26 mouse cellular contexts compared by ENCODE assay signal in the genomic region with DNA sequence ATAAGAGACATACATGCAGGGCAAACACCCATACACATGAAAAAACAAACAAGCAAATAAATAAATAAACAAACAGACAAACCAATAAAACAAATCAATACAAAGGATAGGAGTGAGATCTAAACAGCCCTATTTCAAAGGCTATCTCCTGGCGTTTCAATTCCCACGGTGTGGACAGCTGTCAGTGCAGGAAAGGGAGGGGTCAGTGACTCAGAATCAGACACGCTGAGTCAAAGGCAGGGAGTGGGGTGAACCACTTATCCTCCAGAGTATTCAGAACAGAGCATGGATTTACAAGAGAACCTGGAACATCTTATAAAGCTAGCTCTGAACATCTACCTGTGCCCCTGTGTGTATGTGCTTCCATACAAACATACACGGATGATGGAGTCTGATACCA. TPM values are rescaled to one million over a fixed set of nuclear protein-coding genes. Genes with fewer than 3 reads are reported as not detected.
DNase-seq lines count a peak whose midpoint lies in the region; ATAC-seq and TF ChIP-seq lines count a peak whose summit lies in the region.
"Had no signal": no experiment of that assay in that cellular context is flagged by ENCODE, and none has a peak within 500 bp of the region (broad histone marks: within the 10 kb centered on the region; RNA-seq: fewer than 3 reads in every experiment).

No protein-coding gene starts in this region.

- in situ Hi-C loops in CH12.LX (cut with MboI; ENCODE audit: low pct_ligation_motif_present, low pct_unique_long_range_greater_than_20kb, low sequenced_read_pairs): no loop called here

- dilution Hi-C loops in CH12.LX (cut with MboI; ENCODE audit: extremely low pct_ligation_motif_present, extremely low pct_unique_long_range_greater_than_20kb, low sequenced_read_pairs): no loop called here

- no peaks in the 10 kb centered on the region for H3K9me3 ChIP-seq in lung, postnatal 0 days (ENCODE audit: low read length)
- H3K9me3 ChIP-seq in CH12.LX (replicated peaks; ENCODE audit: low read length): no peaks in the 10 kb centered on the region
- H3K9me3 ChIP-seq: embryonic facial prominence, embryonic 13.5 days; forebrain, embryonic 10.5 days; forebrain, embryonic 15.5 days; heart, embryonic 10.5 days; heart, embryonic 15.5 days; megakaryocyte, embryonic 14.5 days; midbrain, embryonic 12.5 days had no signal

- no peaks in the 10 kb centered on the region for H3K27me3 ChIP-seq in lung, postnatal 0 days (replicated peaks; ENCODE audit: insufficient read depth, low read length)
- H3K27me3 ChIP-seq in CH12.LX (replicated peaks): no peaks in the 10 kb centered on the region
- H3K27me3 ChIP-seq: embryonic facial prominence, embryonic 13.5 days; forebrain, embryonic 15.5 days; heart, embryonic 15.5 days; megakaryocyte, embryonic 14.5 days; midbrain, embryonic 12.5 days had no signal

- 46% methylated on average over 4 of the region's 4 CpGs for WGBS in lung, postnatal 0 days

- peaks cover 5% of the 10 kb centered on the region; the same call in 1 of the 2 replicates for H3K4me1 ChIP-seq in lung, postnatal 0 days (ENCODE audit: insufficient read depth, low read depth, low read length)
- peaks cover 8 to 25% of the 10 kb centered on the region in 2 experiments for H3K4me1 ChIP-seq in CH12.LX (ENCODE audit: control insufficient read depth in 1 of 2, insufficient read depth in 2 of 2)
- H3K4me1 ChIP-seq: embryonic facial prominence, embryonic 13.5 days; forebrain, embryonic 10.5 days; forebrain, embryonic 15.5 days; heart, embryonic 10.5 days; heart, embryonic 15.5 days; midbrain, embryonic 12.5 days had no signal

- no peak for TF ChIP-seq EP300 in lung, postnatal 0 days (IDR thresholded peaks at IDR 0.05)
- TF ChIP-seq EP300 in CH12.LX (IDR thresholded peaks at IDR 0.05; ENCODE audit: low read length): 0 out of 2 replicates have a peak, but pooled peaks have one; percentile 35

- TF ChIP-seq RAD21 in CH12.LX (IDR thresholded peaks at IDR 0.05; ENCODE audit: low read depth, low read length): no peak

- peaks cover 14% of the 10 kb centered on the region; the same call in 1 of the 2 replicates for H3K36me3 ChIP-seq in lung, postnatal 0 days (ENCODE audit: insufficient read depth, low read length)
- peaks cover 56 to 81% of the 10 kb centered on the region in 2 experiments for H3K36me3 ChIP-seq in CH12.LX (replicated peaks in 1 of 2; ENCODE audit: control insufficient read depth in 1 of 2, insufficient read depth in 1 of 2, low read length in 1 of 2)

- H3K9ac ChIP-seq in lung, postnatal 0 days (replicated peaks; ENCODE audit: low read depth): no peak overlapping the region
- no peak overlapping the region for H3K9ac ChIP-seq in CH12.LX (ENCODE audit: insufficient read depth, low read depth)
- H3K9ac ChIP-seq: embryonic facial prominence, embryonic 13.5 days; forebrain, embryonic 15.5 days; heart, embryonic 15.5 days; liver, embryonic 14.5 days; midbrain, embryonic 12.5 days had no signal

- no peak for TF ChIP-seq CTCF in lung, postnatal 0 days (IDR thresholded peaks at IDR 0.05)
- TF ChIP-seq CTCF in CH12.LX (conservative IDR thresholded peaks at IDR 0.05 in 1 of 2, IDR thresholded peaks at IDR 0.05 in 1 of 2; ENCODE audit: low read depth in 2 of 2, low read length in 2 of 2): no peak

- peak; percentile 25 for DNase-seq in adrenal gland, postnatal 25 days
- no peak for DNase-seq in adrenal gland, adult 8-10 months
- DNase-seq in lung, postnatal 0 days (ENCODE audit: low spot score): peak; percentile 45
- no peak for DNase-seq in lung, postnatal 25 days (ENCODE audit: low spot score)
- peak; percentile 10 for DNase-seq in CH12.LX (ENCODE audit: extremely low read depth)
- no peak for DNase-seq in left cerebral cortex, adult 8-10 months (ENCODE audit: low spot score in 2 of 2)
- DNase-seq: adrenal gland, postnatal 10 days; cerebellum, adult 11 months; cerebellum, adult 9-11 months; gastrocnemius, adult 2 months; gastrocnemius, postnatal 36 days; kidney, adult 9 months; kidney, postnatal 10 days; liver; lung, adult 2 months; lung, postnatal 4 days had no signal

- peak overlapping the region; percentile 69; the same call in 1 of the 2 replicates for H3K27ac ChIP-seq in lung, postnatal 0 days (ENCODE audit: low read length)
- H3K27ac ChIP-seq in CH12.LX (ENCODE audit: insufficient read depth, low read depth): no peak overlapping the region
- H3K27ac ChIP-seq: embryonic facial prominence, embryonic 13.5 days; forebrain, embryonic 10.5 days; forebrain, embryonic 15.5 days; gastrocnemius, adult 2 months; heart, embryonic 10.5 days; heart, embryonic 15.5 days; liver, embryonic 14.5 days; midbrain, embryonic 12.5 days had no signal

- peaks cover 30% of the 10 kb centered on the region for H3K79me2 ChIP-seq in CH12.LX (replicated peaks; ENCODE audit: control insufficient read depth, extremely low read depth, insufficient read depth, poor library complexity, severe bottlenecking)

- H3K4me3 ChIP-seq in lung, postnatal 0 days (ENCODE audit: low read depth, low read length): no peak overlapping the region
- no peak overlapping the region for H3K4me3 ChIP-seq in CH12.LX (replicated peaks in 1 of 3; ENCODE audit: low read depth in 2 of 3, low read length in 2 of 3, poor library complexity in 1 of 3)
- H3K4me3 ChIP-seq: embryonic facial prominence, embryonic 13.5 days; forebrain, embryonic 10.5 days; forebrain, embryonic 15.5 days; gastrocnemius, adult 2 months; heart, embryonic 10.5 days; heart, embryonic 15.5 days; megakaryocyte, embryonic 14.5 days; midbrain, embryonic 12.5 days had no signal

- no peak for TF ChIP-seq POLR2A in CH12.LX (IDR thresholded peaks at IDR 0.05; ENCODE audit: low read depth, low read length)

- ATAC-seq in lung, postnatal 0 days: no peak
- ATAC-seq in granulocyte monocyte progenitor cell, adult 5-6 weeks (replicated peaks; ENCODE audit: poor library complexity, severe bottlenecking): no peak
- ATAC-seq: forebrain, embryonic 15.5 days; hindbrain, embryonic 16.5 days had no signal

- no peak overlapping the region for H3K4me2 ChIP-seq in lung, postnatal 0 days (replicated peaks; ENCODE audit: low read depth, low read length)
- H3K4me2 ChIP-seq in CH12.LX (ENCODE audit: insufficient read depth, low read depth, poor library complexity, severe bottlenecking): no peak overlapping the region
- H3K4me2 ChIP-seq: embryonic facial prominence, embryonic 13.5 days; forebrain, embryonic 15.5 days; heart, embryonic 15.5 days; midbrain, embryonic 12.5 days had no signal

TF ChIP-seq in CH12.LX, 34 proteins besides CTCF, POLR2A, EP300 and RAD21:
- no peak for TF ChIP-seq POLR2AphosphoS2 (IDR thresholded peaks at IDR 0.05; ENCODE audit: low read depth, low read length)
- 0 out of 2 replicates have a peak, but pooled peaks have one; percentile 41 for TF ChIP-seq IRF4 (IDR thresholded peaks at IDR 0.05; ENCODE audit: low read depth, low read length)
- no peak for TF ChIP-seq ELF1 (IDR thresholded peaks at IDR 0.05; ENCODE audit: low read depth, low read length)
- TF ChIP-seq ETS1 (conservative IDR thresholded peaks at IDR 0.05; ENCODE audit: low read depth, low read length): peak; percentile 48
- TF ChIP-seq JUN (IDR thresholded peaks at IDR 0.05; ENCODE audit: insufficient read depth, low read depth, low read length): no peak
- TF ChIP-seq SMC3 (IDR thresholded peaks at IDR 0.05; ENCODE audit: low read depth, low read length): no peak

RNA-seq across cellular contexts. Expression of gene Gde1, which starts 8.4 kb away (rescaled TPM):
- total RNA-seq in adrenal gland, postnatal 25 days (2021): 99.1 and 107 TPM in 2 replicates
- total RNA-seq in adrenal gland, adult 8-10 months (2022): 100 to 1,000 TPM in 3 of 4 experiments, 10 to 100 TPM in 1; 91.0 to 121 (median 113) TPM
- polyA plus RNA-seq in lung, postnatal 0 days (2015; fragmentation: Nextera tagmentation; extraction: Ambion mirVana): 382 and 481 TPM in 2 replicates
- 109 and 116 TPM in 2 replicates for total RNA-seq in CH12.LX (2012; rRNA removed)
- total RNA-seq in CH12.LX (2014; rRNA removed): 206 and 211 TPM in 2 replicates
- polyA plus RNA-seq in CH12.LX (2012; ENCODE audit: insufficient read length, low read depth): 90.6 and 113 TPM in 2 replicates
- total RNA-seq in granulocyte monocyte progenitor cell, adult 5-6 weeks (2014; fragmentation: Nextera tagmentation): 33.9 and 35.5 TPM in 2 replicates
- total RNA-seq in granulocyte monocyte progenitor cell, adult 5-6 weeks (2017): 36.2 and 37.8 TPM in 2 replicates
- total RNA-seq in left cerebral cortex, adult 8-10 months (2022): 100 to 1,000 TPM; 218 to 257 (median 233) TPM

RNA-seq across cellular contexts. Expression of gene Ccp110, which starts 15.2 kb away (rescaled TPM):
- total RNA-seq in adrenal gland, postnatal 25 days (2021): 9.4 and 10.4 TPM in 2 replicates
- 10 to 100 TPM in 2 of 4 experiments, 1 to 10 TPM in 2; 6.3 to 11.2 (median 8.3) TPM for total RNA-seq in adrenal gland, adult 8-10 months (2022)
- 8.4 and 8.8 TPM in 2 replicates for polyA plus RNA-seq in lung, postnatal 0 days (2015; fragmentation: Nextera tagmentation; extraction: Ambion mirVana)
- 13.4 and 16.9 TPM in 2 replicates for total RNA-seq in CH12.LX (2012; rRNA removed)
- 10.6 and 11.9 TPM in 2 replicates for total RNA-seq in CH12.LX (2014; rRNA removed)
- 14.6 and 16.3 TPM in 2 replicates for polyA plus RNA-seq in CH12.LX (2012; ENCODE audit: insufficient read length, low read depth)
- 14.8 and 26.8 TPM in 2 replicates for total RNA-seq in granulocyte monocyte progenitor cell, adult 5-6 weeks (2014; fragmentation: Nextera tagmentation)
- 19.8 and 20.7 TPM in 2 replicates for total RNA-seq in granulocyte monocyte progenitor cell, adult 5-6 weeks (2017)
- 10 to 100 TPM; 52.1 to 59.6 (median 56.5) TPM for total RNA-seq in left cerebral cortex, adult 8-10 months (2022)

RNA-seq across cellular contexts. Expression of gene Vps35l, which starts 42.9 kb away (rescaled TPM):
- 62.8 and 76.6 TPM in 2 replicates for total RNA-seq in adrenal gland, postnatal 25 days (2021)
- 10 to 100 TPM; 64.7 to 73.0 (median 70.2) TPM for total RNA-seq in adrenal gland, adult 8-10 months (2022)
- 44.0 and 45.0 TPM in 2 replicates for polyA plus RNA-seq in lung, postnatal 0 days (2015; fragmentation: Nextera tagmentation; extraction: Ambion mirVana)
- total RNA-seq in CH12.LX (2012; rRNA removed) (39.0 and 43.9 TPM in 2 replicates), CH12.LX (2014; rRNA removed) (45.8 and 54.7 TPM in 2 replicates)
- polyA plus RNA-seq in CH12.LX (2012; ENCODE audit: insufficient read length, low read depth): 46.0 and 57.7 TPM in 2 replicates
- 72.4 and 76.4 TPM in 2 replicates for total RNA-seq in granulocyte monocyte progenitor cell, adult 5-6 weeks (2014; fragmentation: Nextera tagmentation)
- 45.1 and 57.0 TPM in 2 replicates for total RNA-seq in granulocyte monocyte progenitor cell, adult 5-6 weeks (2017)
- 10 to 100 TPM; 56.2 to 72.5 (median 59.8) TPM for total RNA-seq in left cerebral cortex, adult 8-10 months (2022)

Comparison
In these comparisons a context has a peak if more than half of its experiments do, and no peak if none do; other contexts are left out.
1. DNase-seq: peak in adrenal gland, postnatal 25 days (single experiment), lung, postnatal 0 days (single experiment) and CH12.LX (single experiment); none in adrenal gland, adult 8-10 months (single experiment), lung, postnatal 25 days (single experiment) and left cerebral cortex, adult 8-10 months (0 of 2).